Mouse (Mus musculus) CH12.LX (cell line): Measurements from ENCODE around the gene Eif2b1. TPM values are rescaled to one million over a fixed set of nuclear protein-coding genes. Genes with fewer than 3 reads are reported as not detected.

ENCODE experiments used
- DNase-seq: peaks from one replicate; pipeline ENCODE4 v3.0.0-alpha.2; 2013; ENCODE audit errors: extremely low read depth
- H3K27ac ChIP-seq: 2 replicates; pipeline ENCODE4 v1.5.1; 2012; ENCODE audit warnings: low read depth, mild to moderate bottlenecking, control low read depth, moderate library complexity; ENCODE audit not compliant: insufficient read depth
- H3K27me3 ChIP-seq: replicated peaks from 2 replicates; pipeline ENCODE3; 2012; ENCODE audit warnings: inconsistent platforms
- H3K36me3 ChIP-seq, 2 experiments: replicated peaks in 1 of 2; 2 replicates each; pipeline versions ENCODE3 to v1.6.1; 2012; ENCODE audit warnings: inconsistent platforms in 1 of 2, low read length in 1 of 2, mild to moderate bottlenecking in 1 of 2, mixed read lengths in 1 of 2, moderate library complexity in 1 of 2; ENCODE audit not compliant: control insufficient read depth in 1 of 2, insufficient read depth in 1 of 2
- H3K4me1 ChIP-seq, 2 experiments: 2 replicates each; pipeline ENCODE4 v1.6.1; 2012; ENCODE audit warnings: inconsistent platforms in 1 of 2, moderate library complexity in 1 of 2; ENCODE audit not compliant: insufficient read depth in 2 of 2, control insufficient read depth in 1 of 2
- H3K4me2 ChIP-seq: 2 replicates; pipeline ENCODE4 v1.6.1; 2012; ENCODE audit warnings: low read depth, mild to moderate bottlenecking, control low read depth; ENCODE audit not compliant: poor library complexity, insufficient read depth, severe bottlenecking
- H3K4me3 ChIP-seq, 3 experiments: fragments of 150-350 bp in 1 of 3; sonication (generic) in 1 of 3; replicated peaks in 1 of 3; 2 replicates each; pipeline versions ENCODE3 to v1.5.1; 2011 to 2012; ENCODE audit warnings: low read depth in 2 of 3, low read length in 2 of 3, mild to moderate bottlenecking in 2 of 3, moderate library complexity in 2 of 3, control low read depth in 1 of 3, improper control_type of control experiment in 1 of 3, inconsistent platforms in 1 of 3, mixed read lengths in 1 of 3; ENCODE audit not compliant: poor library complexity in 1 of 3
- H3K79me2 ChIP-seq: replicated peaks from 2 replicates; pipeline ENCODE4 v1.6.1; 2012; ENCODE audit warnings: mild to moderate bottlenecking, moderate library complexity; ENCODE audit not compliant: control insufficient read depth, poor library complexity, insufficient read depth, severe bottlenecking; ENCODE audit errors: extremely low read depth
- H3K9ac ChIP-seq: 2 replicates; pipeline ENCODE4 v1.6.1; 2012; ENCODE audit warnings: low read depth, mild to moderate bottlenecking, control low read depth, moderate library complexity; ENCODE audit not compliant: insufficient read depth
- H3K9me3 ChIP-seq: replicated peaks from 2 replicates; pipeline ENCODE3; 2012; ENCODE audit warnings: low read length, inconsistent platforms, mixed read lengths
- BHLHE40 ChIP-seq: IDR thresholded peaks from 2 replicates; pipeline ENCODE4 v1.6.1; 2011; ENCODE audit warnings: mild to moderate bottlenecking, low read depth, low read length, improper control_type of control experiment
- CHD2 ChIP-seq: IDR thresholded peaks from 2 replicates; pipeline ENCODE4 v1.6.1; 2011; ENCODE audit warnings: low read length, improper control_type of control experiment
- CTCF ChIP-seq, 2 experiments: IDR thresholded peaks in 1 of 2; conservative IDR thresholded peaks in 1 of 2; 2 replicates each; pipeline ENCODE4 v1.5.1; 2011 to 2012; ENCODE audit warnings: low read depth in 2 of 2, low read length in 2 of 2, improper control_type of control experiment in 1 of 2, inconsistent platforms in 1 of 2, mild to moderate bottlenecking in 1 of 2, moderate library complexity in 1 of 2
- E2F4 ChIP-seq: IDR thresholded peaks from 2 replicates; pipeline ENCODE4 v1.6.1; 2011; ENCODE audit warnings: low read depth, low read length, improper control_type of control experiment; ENCODE audit not compliant: insufficient replicate concordance
- ELF1 ChIP-seq: IDR thresholded peaks from 2 replicates; pipeline ENCODE4 v1.6.1; 2014; ENCODE audit warnings: low read depth, mild to moderate bottlenecking, inconsistent platforms, low read length, improper control_type of control experiment
- ETS1 ChIP-seq: conservative IDR thresholded peaks from 2 replicates; pipeline ENCODE4 v1.6.1; 2012; ENCODE audit warnings: low read depth, mild to moderate bottlenecking, inconsistent platforms, low read length, improper control_type of control experiment, moderate library complexity
- GABPA ChIP-seq: IDR thresholded peaks from 2 replicates; pipeline ENCODE4 v1.6.1; 2012; ENCODE audit warnings: low read depth, low read length, improper control_type of control experiment, inconsistent platforms; ENCODE audit not compliant: insufficient replicate concordance
- HCFC1 ChIP-seq: IDR thresholded peaks from 2 replicates; pipeline ENCODE4 v1.6.1; 2012; ENCODE audit warnings: low read depth, mild to moderate bottlenecking, inconsistent platforms, low read length, improper control_type of control experiment
- JUN ChIP-seq: IDR thresholded peaks from 2 replicates; pipeline ENCODE4 v1.6.1; 2011; ENCODE audit warnings: low read depth, mild to moderate bottlenecking, low read length, improper control_type of control experiment, moderate library complexity; ENCODE audit not compliant: insufficient read depth
- JUND ChIP-seq: conservative IDR thresholded peaks from 2 replicates; pipeline ENCODE4 v1.6.1; 2011; ENCODE audit warnings: low read depth, low read length, improper control_type of control experiment
- KAT2A ChIP-seq: IDR thresholded peaks from 2 replicates; pipeline ENCODE4 v1.6.1; 2012; ENCODE audit warnings: low read length, improper control_type of control experiment, inconsistent platforms; ENCODE audit not compliant: insufficient replicate concordance
- MEF2A ChIP-seq: IDR thresholded peaks from 2 replicates; pipeline ENCODE4 v1.6.1; 2014; ENCODE audit warnings: low read depth, mild to moderate bottlenecking, inconsistent platforms, low read length, improper control_type of control experiment, borderline replicate concordance
- MXI1 ChIP-seq: IDR thresholded peaks from 2 replicates; pipeline ENCODE4 v1.6.1; 2011; ENCODE audit warnings: mild to moderate bottlenecking, low read depth, low read length, improper control_type of control experiment
- MYC ChIP-seq: IDR thresholded peaks from 2 replicates; pipeline ENCODE4 v1.6.1; 2011; ENCODE audit warnings: low read depth, mild to moderate bottlenecking, improper control_type of control experiment, low read length
- NRF1 ChIP-seq: IDR thresholded peaks from 2 replicates; pipeline ENCODE4 v1.6.1; 2014; ENCODE audit warnings: low read depth, mild to moderate bottlenecking, inconsistent platforms, low read length, improper control_type of control experiment, moderate library complexity
- PAX5 ChIP-seq: IDR thresholded peaks from 2 replicates; pipeline ENCODE4 v1.6.1; 2012; ENCODE audit warnings: low read length, inconsistent platforms, mixed read lengths
- POLR2A ChIP-seq: IDR thresholded peaks from 2 replicates; pipeline ENCODE4 v1.6.1; 2011; ENCODE audit warnings: low read depth, mild to moderate bottlenecking, improper control_type of control experiment, low read length
- POLR2AphosphoS2 ChIP-seq: IDR thresholded peaks from 2 replicates; pipeline ENCODE4 v1.6.1; 2011; ENCODE audit warnings: low read depth, low read length, improper control_type of control experiment
- RAD21 ChIP-seq: IDR thresholded peaks from 2 replicates; pipeline ENCODE4 v1.6.1; 2011; ENCODE audit warnings: low read depth, mild to moderate bottlenecking, low read length, improper control_type of control experiment, moderate library complexity
- SIN3A ChIP-seq: IDR thresholded peaks from 2 replicates; pipeline ENCODE4 v1.6.1; 2012; ENCODE audit warnings: low read length, improper control_type of control experiment, inconsistent platforms
- SMC3 ChIP-seq: IDR thresholded peaks from 2 replicates; pipeline ENCODE4 v1.6.1; 2011; ENCODE audit warnings: low read depth, low read length, improper control_type of control experiment
- UBTF ChIP-seq: IDR thresholded peaks from 2 replicates; pipeline ENCODE4 v1.6.1; 2012; ENCODE audit warnings: low read depth, mild to moderate bottlenecking, inconsistent platforms, low read length, improper control_type of control experiment, moderate library complexity
- USF1 ChIP-seq: IDR thresholded peaks from 2 replicates; pipeline ENCODE4 v1.6.1; 2014; ENCODE audit warnings: low read depth, mild to moderate bottlenecking, inconsistent platforms, low read length, improper control_type of control experiment
- ZKSCAN1 ChIP-seq: IDR thresholded peaks from 2 replicates; pipeline ENCODE4 v1.6.1; 2012; ENCODE audit warnings: low read depth, inconsistent platforms, low read length, improper control_type of control experiment, borderline replicate concordance
- ZMIZ1 ChIP-seq: IDR thresholded peaks from 2 replicates; pipeline ENCODE4 v1.6.1; 2012; ENCODE audit warnings: low read depth, mild to moderate bottlenecking, inconsistent platforms, low read length, improper control_type of control experiment
- ZNF384 ChIP-seq: IDR thresholded peaks from 2 replicates; pipeline ENCODE4 v1.6.1; 2012; ENCODE audit warnings: low read depth, low read length, improper control_type of control experiment, inconsistent platforms
- dilution Hi-C: fragments of 300-500 bp; cut with MboI; formaldehyde crosslinking; loops from 2 replicates; pipeline ENCODE4 v1.14.3; 2020; ENCODE audit warnings: low sequenced_read_pairs; ENCODE audit not compliant: extremely low pct_unique_long_range_greater_than_20kb, extremely low pct_ligation_motif_present
- in situ Hi-C: fragments of 300-500 bp; cut with MboI; formaldehyde crosslinking; loops from 3 replicates; pipeline ENCODE4 v1.14.3; 2019; ENCODE audit warnings: low sequenced_read_pairs, low pct_ligation_motif_present, low pct_unique_long_range_greater_than_20kb, mixed read lengths
- polyA plus RNA-seq: library from polyadenylated mRNA; unstranded; fragments of >175 nt; gene quantifications from 2 replicates; pipeline ENCODE4 v1.2.1, GENCODE M21; 2012; ENCODE audit warnings: low read depth; ENCODE audit not compliant: insufficient read length
- total RNA-seq, 2 experiments: library from RNA; depleted of rRNA; stranded (reverse); fragments of 300-350 nt in 1 of 2; fragments of >200 nt in 1 of 2; gene quantifications; 2 replicates each; pipeline ENCODE4 v1.2.3; 2012 to 2014

Eif2b1 gene
- total and polyA plus RNA-seq, 3 experiments: 50.8 to 104 (median 98.0) TPM

DNA sequence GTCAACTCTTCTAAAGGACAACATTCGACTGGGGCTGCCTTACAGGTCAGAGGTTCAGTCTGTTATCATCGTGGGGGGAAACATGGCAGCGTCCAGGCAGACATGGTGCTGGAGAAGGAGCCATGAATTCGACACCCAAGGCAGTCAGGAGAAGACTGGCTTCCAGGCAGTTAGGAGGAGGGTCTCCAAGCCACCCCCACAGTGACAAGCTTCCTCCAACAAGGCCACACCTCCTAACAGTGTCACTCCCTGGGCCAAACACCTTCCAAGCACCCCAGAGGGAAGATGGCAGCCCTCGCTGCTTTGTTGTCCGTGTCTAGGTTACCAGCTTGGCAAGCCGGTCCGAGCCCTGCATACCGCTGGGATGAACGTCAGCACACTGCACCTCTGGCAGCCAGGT, 39.8 kb upstream of the Eif2b1 start:
- Histone ChIP-seq H3K4me1 (peaks cover 9 to 14% of the 10 kb centered on the region in 2 experiments), H3K9ac (no peak overlapping the region), H3K4me2 (no peak overlapping the region), H3K9me3 (no peaks in the 10 kb centered on the region), H3K27me3 (no peaks in the 10 kb centered on the region), H3K36me3 (no peaks in the 10 kb centered on the region), H3K4me3 (no peak overlapping the region), H3K79me2 (no peaks in the 10 kb centered on the region), H3K27ac (no peak overlapping the region)
- no peak for DNase-seq
- in situ Hi-C loops (no loop called here), dilution Hi-C loops (no loop called here)
- TF ChIP-seq CHD2: no peak
- no peak for TF ChIP-seq JUN
- TF ChIP-seq, all 38 proteins: peak for 0

- H3K4me3 ChIP-seq: no peak overlapping the region
- TF ChIP-seq ZMIZ1: no peak
- no peak for TF ChIP-seq RAD21
- no peak for TF ChIP-seq ZKSCAN1
- no peak for TF ChIP-seq KAT2A
- no peak for TF ChIP-seq USF1
- TF ChIP-seq BHLHE40: no peak
- no peak overlapping the region for H3K9ac ChIP-seq
- in situ Hi-C loops (no loop called here), dilution Hi-C loops (no loop called here)
- no peak overlapping the region for H3K4me2 ChIP-seq
- no peaks in the 10 kb centered on the region for H3K79me2 ChIP-seq
- peaks cover 4% of the 10 kb centered on the region for H3K9me3 ChIP-seq
- H3K36me3 ChIP-seq: no peaks in the 10 kb centered on the region
- H3K4me1 ChIP-seq: peaks cover 0 to 3% of the 10 kb centered on the region in 2 experiments; a peak in 1 of 4 replicates
- no peak for DNase-seq
- H3K27ac ChIP-seq: no peak overlapping the region
- no peaks in the 10 kb centered on the region for H3K27me3 ChIP-seq
Measured at GRCm38 (mm10) chr5:124614709-124615108, 35.8 kb upstream of the Eif2b1 start.

GRCm38 (mm10) chr5:124610965-124611364, 32.0 kb upstream of the Eif2b1 start:
- Histone ChIP-seq H3K4me3 (no peak overlapping the region), H3K9me3 (peaks cover 4% of the 10 kb centered on the region), H3K4me1 (peaks cover 0 to 3% of the 10 kb centered on the region in 2 experiments; a peak in 1 of 4 replicates), H3K36me3 (no peaks in the 10 kb centered on the region), H3K27ac (no peak overlapping the region), H3K9ac (no peak overlapping the region), H3K79me2 (no peaks in the 10 kb centered on the region), H3K27me3 (no peaks in the 10 kb centered on the region), H3K4me2 (no peak overlapping the region)
- in situ Hi-C loops: no loop called here
- DNase-seq: no peak
- dilution Hi-C loops: no loop called here
- TF ChIP-seq ETS1 (no peak), ZKSCAN1 (no peak), POLR2AphosphoS2 (no peak), BHLHE40 (peak; percentile 43; the same call in 1 of the 2 replicates), UBTF (no peak), POLR2A (no peak), MEF2A (no peak), KAT2A (no peak), E2F4 (no peak), MYC (no peak), SMC3 (peak; percentile 46), RAD21 (peak; percentile 49), JUND (no peak), USF1 (peak; percentile 45), CTCF (conservative IDR thresholded peaks at IDR 0.05 in 1 of 2, IDR thresholded peaks at IDR 0.05 in 1 of 2; ENCODE audit: low read depth in 2 of 2, low read length in 2 of 2) (peak in 1 of 2 experiments; percentile 60; a peak in 2 of 4 replicates), GABPA (no peak), ZMIZ1 (no peak), PAX5 (no peak), CHD2 (no peak), ZNF384 (no peak), SIN3A (no peak), MXI1 (no peak), JUN (no peak), NRF1 (no peak), ELF1 (no peak), HCFC1 (no peak)
